In the genomic region with DNA sequence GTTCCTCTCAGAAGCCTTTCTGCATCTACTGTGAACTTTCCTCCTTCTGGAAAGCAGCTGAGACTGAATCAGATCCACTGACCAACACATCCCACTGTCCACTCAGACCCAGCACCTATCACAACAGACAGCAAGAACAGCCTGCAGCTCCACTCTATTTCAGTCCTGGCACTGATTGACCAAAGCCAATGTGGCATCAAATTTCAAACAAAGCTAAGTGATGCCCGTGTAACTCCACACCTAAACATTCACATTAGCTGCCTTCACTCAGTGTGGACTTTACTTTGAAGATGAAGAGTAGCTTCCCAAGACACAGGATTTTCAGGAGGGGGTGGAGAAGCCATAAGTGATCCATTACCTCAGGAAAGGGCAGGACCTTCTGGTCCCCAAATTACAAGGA, we compare ENCODE assay signal across 24 mouse cellular contexts.
"Had no signal": no experiment of that assay in that cellular context is flagged by ENCODE, and none has a peak within 500 bp of the region (broad histone marks: within the 10 kb centered on the region; RNA-seq: fewer than 3 reads in every experiment).

No protein-coding gene starts in this region.

- H3K36me3 ChIP-seq: heart, embryonic 13.5 days; heart, embryonic 15.5 days; hindbrain, embryonic 10.5 days; hindbrain, embryonic 12.5 days; limb, embryonic 13.5 days; limb, embryonic 15.5 days; liver, embryonic 12.5 days had no signal

- H3K4me1 ChIP-seq: heart, embryonic 13.5 days; hindbrain, embryonic 10.5 days; hindbrain, embryonic 12.5 days; limb, embryonic 13.5 days; limb, embryonic 15.5 days; liver, embryonic 12.5 days had no signal

- H3K4me3 ChIP-seq: heart, adult 2 months; heart, embryonic 13.5 days; heart, embryonic 15.5 days; hindbrain, embryonic 10.5 days; hindbrain, embryonic 12.5 days; limb, embryonic 13.5 days; limb, embryonic 15.5 days; liver, embryonic 12.5 days had no signal

- H3K27me3 ChIP-seq: heart, embryonic 13.5 days; heart, embryonic 15.5 days; hindbrain, embryonic 12.5 days; limb, embryonic 13.5 days; limb, embryonic 15.5 days; liver, embryonic 12.5 days had no signal

- DNase-seq: gastrocnemius, postnatal 14 days; heart, adult 2 months; heart, postnatal 14 days; heart, postnatal 36 days; kidney, adult 11 months; kidney, adult 8-10 months; kidney, postnatal 25 days; layer of hippocampus, adult 9-11 months; layer of hippocampus, postnatal 36 days; left cerebral cortex, postnatal 4 days; lung, adult 18-20 months had no signal

- H3K9ac ChIP-seq: heart, embryonic 13.5 days; heart, embryonic 15.5 days; hindbrain, embryonic 12.5 days; hindbrain, embryonic 14.5 days; limb, embryonic 13.5 days; limb, embryonic 15.5 days; liver, embryonic 12.5 days; liver, embryonic 14.5 days had no signal

- H3K9me3 ChIP-seq: heart, embryonic 13.5 days; heart, embryonic 15.5 days; hindbrain, embryonic 10.5 days; hindbrain, embryonic 12.5 days; limb, embryonic 13.5 days; limb, embryonic 15.5 days; liver, embryonic 12.5 days had no signal

- H3K27ac ChIP-seq: heart, adult 2 months; heart, embryonic 13.5 days; heart, embryonic 15.5 days; hindbrain, embryonic 10.5 days; hindbrain, embryonic 12.5 days; hindbrain, embryonic 14.5 days; kidney, postnatal 0 days; limb, embryonic 13.5 days; limb, embryonic 15.5 days; liver, embryonic 12.5 days; liver, embryonic 14.5 days had no signal

- ATAC-seq: hindbrain, embryonic 16.5 days; intestine, embryonic 16.5 days; liver, embryonic 12.5 days had no signal

- H3K4me2 ChIP-seq: heart, embryonic 11.5 days; heart, embryonic 13.5 days; heart, embryonic 15.5 days; hindbrain, embryonic 12.5 days; hindbrain, embryonic 14.5 days; limb, embryonic 13.5 days; limb, embryonic 15.5 days; liver, embryonic 12.5 days had no signal
